In the genomic region with DNA sequence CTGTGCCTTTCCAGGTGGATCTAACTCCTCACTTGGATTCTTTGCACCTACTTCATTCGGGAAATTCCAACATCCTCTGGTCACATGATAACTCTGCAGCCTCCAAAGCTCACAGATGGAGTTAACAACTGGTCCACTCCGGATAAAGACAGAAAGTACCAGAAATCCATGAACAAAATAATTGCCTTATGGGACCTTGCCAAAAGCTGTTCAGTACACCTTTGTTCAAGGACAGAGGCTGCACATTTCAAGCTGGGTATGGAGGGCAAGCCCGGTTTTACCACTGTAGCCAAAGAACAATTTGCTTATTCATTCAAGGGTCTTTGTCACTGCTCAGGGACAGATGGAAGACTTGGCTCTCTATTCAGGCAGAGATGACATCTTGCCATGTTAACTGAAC, we compare ENCODE assay signal across 31 mouse cellular contexts. TPM values are rescaled to one million over a fixed set of nuclear protein-coding genes. Genes with fewer than 3 reads are reported as not detected.
DNase-seq lines count a peak whose midpoint lies in the region; ATAC-seq and TF ChIP-seq lines count a peak whose summit lies in the region.
"Had no signal": no experiment of that assay in that cellular context is flagged by ENCODE, and none has a peak within 500 bp of the region (broad histone marks: within the 10 kb centered on the region; RNA-seq: fewer than 3 reads in every experiment).

No protein-coding gene starts in this region.

- no peaks in the 10 kb centered on the region for H3K9me3 ChIP-seq in forebrain, postnatal 0 days (ENCODE audit: low read length)
- no peaks in the 10 kb centered on the region for H3K9me3 ChIP-seq in forebrain, embryonic 15.5 days
- H3K9me3 ChIP-seq: embryonic facial prominence, embryonic 12.5 days; embryonic facial prominence, embryonic 15.5 days; heart, embryonic 12.5 days; heart, embryonic 15.5 days; hindbrain, embryonic 10.5 days; hindbrain, embryonic 13.5 days had no signal

- peak; percentile 32; the same call in 1 of the 2 replicates for ATAC-seq in forebrain, postnatal 0 days
- ATAC-seq in forebrain, embryonic 15.5 days (replicated peaks) = no peak
- ATAC-seq: activated CD4-positive, CD25-positive, alpha-beta regulatory T cell, adult 4 months; CD4-positive, CD25-positive, alpha-beta regulatory T cell, adult 4 months; hindbrain, embryonic 16.5 days had no signal

- peak; percentile 21 for DNase-seq in forebrain, postnatal 0 days
- DNase-seq in kidney, adult 9 months = peak; percentile 14
- DNase-seq in kidney, adult 18-20 months = no peak
- peak; percentile 26 for DNase-seq in layer of hippocampus, adult 9-11 months
- no peak for DNase-seq in layer of hippocampus, postnatal 10 days (ENCODE audit: low spot score in 2 of 2)
- peak; percentile 79 for DNase-seq in brain, embryonic 14.5 days (ENCODE audit: low read depth)
- DNase-seq in left cerebral cortex, adult 2 months (ENCODE audit: extremely low spot score in 1 of 2, low spot score in 2 of 2) = no peak
- DNase-seq: adrenal gland, adult 8-10 months; adrenal gland, postnatal 36 days; cerebellum, adult 11-12 months; cerebellum, adult 8-10 months; cerebellum, postnatal 25 days; gastrocnemius, postnatal 25 days; heart, adult 18-20 months; heart, postnatal 10 days; heart, postnatal 36 days had no signal

- H3K4me1 ChIP-seq in forebrain, postnatal 0 days (ENCODE audit: insufficient read depth) = no peaks in the 10 kb centered on the region
- peaks cover 7% of the 10 kb centered on the region for H3K4me1 ChIP-seq in forebrain, embryonic 15.5 days
- H3K4me1 ChIP-seq: embryonic facial prominence, embryonic 12.5 days; embryonic facial prominence, embryonic 15.5 days; heart, embryonic 15.5 days; hindbrain, embryonic 13.5 days had no signal

- intact Hi-C loops in left cerebral cortex, adult 2 months (cut with DNase I) = no loop called here

- no peak for TF ChIP-seq POLR2A in brain, embryonic 14.5 days (IDR thresholded peaks at IDR 0.05; ENCODE audit: borderline replicate concordance, extremely low read depth, insufficient read depth, insufficient read length, poor library complexity, severe bottlenecking)

- no peaks in the 10 kb centered on the region for H3K27me3 ChIP-seq in forebrain, postnatal 0 days (ENCODE audit: insufficient read depth, low read length)
- H3K27me3 ChIP-seq in forebrain, embryonic 15.5 days = no peaks in the 10 kb centered on the region
- H3K27me3 ChIP-seq: embryonic facial prominence, embryonic 12.5 days; embryonic facial prominence, embryonic 15.5 days; heart, embryonic 12.5 days; heart, embryonic 15.5 days; hindbrain, embryonic 13.5 days had no signal

- H3K4me2 ChIP-seq in forebrain, postnatal 0 days (ENCODE audit: low read depth) = no peak overlapping the region
- no peak overlapping the region for H3K4me2 ChIP-seq in forebrain, embryonic 15.5 days (replicated peaks)
- H3K4me2 ChIP-seq: embryonic facial prominence, embryonic 12.5 days; embryonic facial prominence, embryonic 15.5 days; heart, embryonic 12.5 days; heart, embryonic 15.5 days; hindbrain, embryonic 13.5 days had no signal

- H3K4me3 ChIP-seq in forebrain, postnatal 0 days (ENCODE audit: low read depth, low read length) = no peak overlapping the region
- H3K4me3 ChIP-seq in forebrain, embryonic 15.5 days = no peak overlapping the region
- H3K4me3 ChIP-seq in left cerebral cortex, adult 2 months = no peak overlapping the region
- H3K4me3 ChIP-seq: embryonic facial prominence, embryonic 12.5 days; embryonic facial prominence, embryonic 15.5 days; heart, embryonic 12.5 days; heart, embryonic 15.5 days; hindbrain, embryonic 10.5 days; hindbrain, embryonic 13.5 days had no signal

- TF ChIP-seq CTCF in forebrain, postnatal 0 days (IDR thresholded peaks at IDR 0.05; ENCODE audit: low read depth) = no peak
- no peak for TF ChIP-seq CTCF in brain, embryonic 14.5 days (IDR thresholded peaks at IDR 0.05; ENCODE audit: borderline replicate concordance, extremely low read depth, insufficient read depth, insufficient read length)
- no peak for TF ChIP-seq CTCF in left cerebral cortex, adult 2 months (IDR thresholded peaks at IDR 0.05)

- 28% methylated on average over 3 of the region's 3 CpGs for WGBS in forebrain, postnatal 0 days
- 40% methylated on average over 3 of the region's 3 CpGs for WGBS in forebrain, embryonic 15.5 days

- H3K27ac ChIP-seq in forebrain, postnatal 0 days (ENCODE audit: low read depth, low read length) = no peak overlapping the region
- H3K27ac ChIP-seq in forebrain, embryonic 15.5 days (replicated peaks) = no peak overlapping the region
- no peak overlapping the region for H3K27ac ChIP-seq in left cerebral cortex, adult 2 months
- H3K27ac ChIP-seq: embryonic facial prominence, embryonic 12.5 days; embryonic facial prominence, embryonic 15.5 days; heart, embryonic 15.5 days; hindbrain, embryonic 10.5 days; hindbrain, embryonic 13.5 days had no signal

- no peak overlapping the region for H3K9ac ChIP-seq in forebrain, postnatal 0 days
- H3K9ac ChIP-seq in forebrain, embryonic 15.5 days (replicated peaks) = no peak overlapping the region
- H3K9ac ChIP-seq: embryonic facial prominence, embryonic 12.5 days; embryonic facial prominence, embryonic 15.5 days; heart, embryonic 12.5 days; heart, embryonic 15.5 days; hindbrain, embryonic 13.5 days had no signal

- no peaks in the 10 kb centered on the region for H3K36me3 ChIP-seq in forebrain, postnatal 0 days (ENCODE audit: insufficient read depth)
- no peaks in the 10 kb centered on the region for H3K36me3 ChIP-seq in forebrain, embryonic 15.5 days
- H3K36me3 ChIP-seq: embryonic facial prominence, embryonic 12.5 days; embryonic facial prominence, embryonic 15.5 days; heart, embryonic 12.5 days; heart, embryonic 15.5 days; hindbrain, embryonic 10.5 days; hindbrain, embryonic 13.5 days had no signal

RNA-seq across cellular contexts. Expression of gene Ankk1, which starts 15.8 kb away (rescaled TPM):
- not detected in 2 replicates for total RNA-seq in forebrain, postnatal 0 days (2014; rRNA removed)
- polyA plus RNA-seq in forebrain, postnatal 0 days (2015; fragmentation: Nextera tagmentation; extraction: Ambion mirVana) = not detected in 2 replicates
- polyA plus RNA-seq in forebrain, embryonic 15.5 days (2015; fragmentation: Nextera tagmentation; extraction: Ambion mirVana) = not detected in 2 replicates
- not detected for total RNA-seq in layer of hippocampus, postnatal 10 days (2021)
- polyA plus RNA-seq in brain, embryonic 14.5 days (2012; rRNA removed) = 0.06 and 0.07 TPM in 2 replicates
- total RNA-seq in left cerebral cortex, adult 2 months (2021) = not detected
- total RNA-seq: adrenal gland, adult 8-10 months; adrenal gland, postnatal 36 days; common myeloid progenitor, adult 5-6 weeks; gastrocnemius, adult 8-10 months; gastrocnemius, postnatal 25 days; heart, adult 18-20 months; heart, postnatal 10 days; heart, postnatal 36 days; MEL had no signal
- polyA plus RNA-seq: activated CD4-positive, CD25-positive, alpha-beta regulatory T cell, adult 4 months; C2C12; CD4-positive, CD25-positive, alpha-beta regulatory T cell, adult 4 months; embryonic facial prominence, embryonic 12.5 days; forebrain, embryonic 11.5 days; heart, embryonic 12.5 days; heart, embryonic 15.5 days; hindbrain, embryonic 10.5 days; hindbrain, embryonic 13.5 days; hindbrain, embryonic 16.5 days had no signal

RNA-seq across cellular contexts. Expression of gene Ttc12, which starts 43.4 kb away (rescaled TPM):
- total RNA-seq in forebrain, postnatal 0 days (2014; rRNA removed) = 2.6 and 3.7 TPM in 2 replicates
- 1.2 and 2.5 TPM in 2 replicates for polyA plus RNA-seq in forebrain, postnatal 0 days (2015; fragmentation: Nextera tagmentation; extraction: Ambion mirVana)
- 0.83 and 1.8 TPM in 2 replicates for polyA plus RNA-seq in forebrain, embryonic 15.5 days (2015; fragmentation: Nextera tagmentation; extraction: Ambion mirVana)
- 1 to 10 TPM; 2.3 to 2.4 TPM for total RNA-seq in layer of hippocampus, postnatal 10 days (2021)
- polyA plus RNA-seq in brain, embryonic 14.5 days (2012; rRNA removed) = 1.2 and 2.5 TPM in 2 replicates
- total RNA-seq in left cerebral cortex, adult 2 months (2021) = 1 to 10 TPM; 1.4 to 1.7 TPM
- polyA plus RNA-seq: activated CD4-positive, CD25-positive, alpha-beta regulatory T cell, adult 4 months; CD4-positive, CD25-positive, alpha-beta regulatory T cell, adult 4 months had no signal

Comparison
In these comparisons a context has a peak if more than half of its experiments do, and no peak if none do; other contexts are left out.
1. DNase-seq: peak in forebrain, postnatal 0 days (single experiment), kidney, adult 9 months (single experiment), layer of hippocampus, adult 9-11 months (single experiment) and brain, embryonic 14.5 days (single experiment); none in kidney, adult 18-20 months (single experiment), layer of hippocampus, postnatal 10 days (0 of 2) and left cerebral cortex, adult 2 months (0 of 2).